Mouse (Mus musculus) hindbrain, embryonic 10.5 days (tissue): Measurements from ENCODE around the gene Nr4a1. TPM values are rescaled to one million over a fixed set of nuclear protein-coding genes. Genes with fewer than 3 reads are reported as not detected.

Source experiments
- DNase-seq: peaks from one replicate; pipeline ENCODE4 v3.0.0-alpha.2; 2017; ENCODE audit warnings: low spot score
- H3K27ac ChIP-seq: fragments of 300-500 bp; sonication (generic); 2 replicates; pipeline ENCODE4 v1.5.1; 2016; ENCODE audit warnings: mild to moderate bottlenecking, moderate library complexity
- H3K27me3 ChIP-seq: fragments of 300-500 bp; sonication (generic); 2 replicates; pipeline ENCODE4 v1.6.1; 2016; ENCODE audit warnings: mild to moderate bottlenecking; ENCODE audit not compliant: poor library complexity, insufficient read depth, severe bottlenecking
- H3K36me3 ChIP-seq: fragments of 300-500 bp; sonication (generic); 2 replicates; pipeline ENCODE4 v1.6.1; 2016; ENCODE audit warnings: mild to moderate bottlenecking, moderate library complexity
- H3K4me1 ChIP-seq: fragments of 300-500 bp; sonication (generic); replicated peaks from 2 replicates; pipeline ENCODE4 v1.6.1; 2016; ENCODE audit warnings: mild to moderate bottlenecking
- H3K4me3 ChIP-seq: fragments of 300-500 bp; sonication (generic); 2 replicates; pipeline ENCODE4 v1.5.1; 2016; ENCODE audit warnings: mild to moderate bottlenecking, moderate library complexity
- H3K9me3 ChIP-seq: fragments of 300-500 bp; sonication (generic); 2 replicates; pipeline ENCODE4 v1.6.1; 2016; ENCODE audit warnings: mild to moderate bottlenecking, moderate library complexity
- WGBS: fragments of 180-500 bp; shearing (Covaris S2); methylation state at CpG from one replicate; pipeline ENCODE4 v1.1.7; 2016; 5-methylcytosine and 5-hydroxymethylcytosine counted together
- polyA plus RNA-seq: library from polyadenylated mRNA; unstranded; fragments of >200 nt; fragmentation: Nextera tagmentation; extraction: Ambion mirVana; gene quantifications from 2 replicates; pipeline ENCODE4 v1.2.1, GENCODE M21; 2016

Gene Nr4a1
- polyA plus RNA-seq, 1 experiment from 2014 or later = 5.1 TPM

DNA sequence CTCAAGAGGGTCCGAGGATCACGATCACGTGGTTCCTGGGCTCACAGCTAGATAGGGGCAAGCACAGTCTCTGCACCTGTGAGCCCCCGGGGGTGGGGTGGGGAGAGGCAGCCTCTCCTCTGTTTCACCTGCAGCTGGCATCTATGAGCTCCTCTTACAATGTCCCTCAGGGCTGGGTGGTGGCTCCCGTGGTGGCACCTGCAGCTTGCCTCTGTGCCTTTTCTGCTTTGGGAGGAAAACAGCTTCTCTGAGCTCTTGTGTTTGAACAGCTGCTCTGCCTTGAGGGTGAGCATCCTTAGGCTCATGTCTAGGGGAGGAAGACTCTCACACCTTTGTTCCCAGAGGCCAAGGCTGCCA, 18.7 kb upstream of the Nr4a1 start:
- no peak for DNase-seq
- Histone ChIP-seq H3K4me1 (peaks cover 48% of the 10 kb centered on the region), H3K36me3 (peaks cover 21% of the 10 kb centered on the region), H3K27me3 (peaks cover 55% of the 10 kb centered on the region), H3K27ac (peak overlapping the region; percentile 35), H3K9me3 (no peaks in the 10 kb centered on the region), H3K4me3 (no peak overlapping the region)
- WGBS = 44% methylated on average over 5 of the region's 5 CpGs

DNA sequence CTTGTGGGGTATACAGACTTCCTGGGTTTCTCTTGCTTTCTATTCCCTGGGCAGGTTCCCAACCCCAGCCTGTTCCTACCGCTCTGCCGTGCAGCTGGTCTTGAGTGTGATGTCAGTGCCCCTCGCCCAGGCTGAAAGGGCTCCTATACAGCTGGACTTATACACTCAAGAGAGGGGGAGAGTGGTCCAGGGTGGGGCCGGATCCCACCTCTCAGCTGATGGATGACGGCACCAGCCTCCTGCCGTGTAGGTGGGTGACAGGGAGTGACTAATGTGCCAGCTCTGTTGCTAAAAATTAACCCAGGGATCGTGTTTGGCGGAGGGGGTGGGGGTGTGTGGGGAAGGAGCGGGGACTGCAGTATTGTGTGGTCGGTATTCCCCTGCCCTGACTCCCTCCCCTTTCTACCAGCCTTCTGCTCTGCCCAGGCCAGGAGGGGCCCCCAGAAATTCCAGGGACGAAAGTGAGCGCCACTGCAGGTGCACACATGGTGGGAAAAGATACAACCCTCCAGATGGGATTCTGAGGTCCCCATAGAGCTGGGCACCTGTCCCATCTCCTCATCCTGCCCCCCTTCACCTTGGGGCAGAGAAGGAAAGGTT, 18.2 kb upstream of the Nr4a1 start:
- Histone ChIP-seq H3K4me1 (peaks cover 50% of the 10 kb centered on the region), H3K27me3 (peaks cover 50% of the 10 kb centered on the region)

DNA sequence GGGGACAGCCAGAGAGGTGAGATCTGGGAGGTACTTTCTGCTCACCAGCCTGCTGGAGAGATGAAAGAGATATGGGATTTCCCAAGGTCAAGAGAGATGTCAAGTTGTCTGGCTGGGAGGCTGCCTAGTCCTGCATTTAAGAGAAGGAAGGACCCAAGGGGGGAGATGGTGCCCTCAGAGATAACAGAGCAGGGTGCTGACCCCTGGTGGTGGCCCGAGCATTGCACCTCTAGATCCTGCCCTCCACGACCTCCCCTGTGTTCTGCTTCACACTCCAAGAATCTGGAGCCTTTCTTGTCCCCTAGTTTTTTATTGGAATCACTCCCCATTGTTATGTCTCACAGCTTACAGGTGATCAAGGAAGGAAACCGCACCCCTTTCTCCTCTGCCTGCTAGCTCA, 17.2 kb upstream of the Nr4a1 start:
- H3K4me3 ChIP-seq = no peak overlapping the region
- no peaks in the 10 kb centered on the region for H3K9me3 ChIP-seq
- H3K4me1 ChIP-seq = peaks cover 48% of the 10 kb centered on the region
- no peak overlapping the region for H3K27ac ChIP-seq
- WGBS = 9% methylated on average over 3 of the region's 3 CpGs
- DNase-seq = peak; percentile 70
- H3K36me3 ChIP-seq = peaks cover 6% of the 10 kb centered on the region; the same call in 1 of the 2 replicates
- H3K27me3 ChIP-seq = peaks cover 44% of the 10 kb centered on the region

More for the DNA sequence above, 18.2 kb upstream of the Nr4a1 start:
- Histone ChIP-seq H3K27ac (peak overlapping the region; percentile 35), H3K4me3 (no peak overlapping the region), H3K36me3 (peaks cover 16% of the 10 kb centered on the region), H3K9me3 (no peaks in the 10 kb centered on the region)
- DNase-seq = no peak
- 34% methylated on average over 12 of the region's 12 CpGs for WGBS

DNA sequence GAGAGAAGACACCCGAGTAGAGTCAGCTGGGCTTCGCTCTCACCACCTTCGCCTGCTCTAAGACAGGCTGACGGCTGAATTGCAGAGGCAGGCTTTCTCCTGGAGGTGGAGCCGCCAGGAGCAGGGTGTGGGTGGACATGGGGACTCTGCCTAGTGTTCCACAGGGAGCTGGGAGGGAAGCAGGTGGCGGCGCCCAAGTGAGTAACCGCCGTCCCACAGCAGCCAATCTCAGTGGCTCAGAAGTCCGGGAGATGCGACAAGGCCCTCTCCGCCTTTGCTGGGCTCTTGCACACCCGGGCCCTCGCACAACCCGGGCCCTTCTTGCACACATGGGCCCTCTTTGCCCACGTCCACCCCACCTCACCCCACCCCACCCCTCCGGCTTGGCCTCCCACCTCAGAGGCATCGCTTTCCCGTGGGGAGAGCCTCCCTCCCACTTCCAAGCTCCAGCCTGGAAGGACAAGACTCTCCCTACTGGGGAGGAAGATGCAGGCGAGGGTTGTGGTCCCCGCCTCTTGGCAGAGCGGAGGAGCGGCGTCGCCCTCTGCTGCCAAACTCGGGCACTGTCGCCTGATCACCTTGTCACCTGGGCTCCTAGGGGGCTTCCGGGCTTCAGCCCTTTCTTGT, 15.1 kb upstream of the Nr4a1 start:
- no peaks in the 10 kb centered on the region for H3K9me3 ChIP-seq
- 6% methylated on average over 28 of the region's 28 CpGs for WGBS
- H3K4me3 ChIP-seq = peak overlapping the region; percentile 52
- peak overlapping the region; percentile 82 for H3K27ac ChIP-seq
- peak; percentile 69 for DNase-seq
- H3K36me3 ChIP-seq = no peaks in the 10 kb centered on the region
- peaks cover 28% of the 10 kb centered on the region for H3K27me3 ChIP-seq
- H3K4me1 ChIP-seq = peaks cover 37% of the 10 kb centered on the region

DNA sequence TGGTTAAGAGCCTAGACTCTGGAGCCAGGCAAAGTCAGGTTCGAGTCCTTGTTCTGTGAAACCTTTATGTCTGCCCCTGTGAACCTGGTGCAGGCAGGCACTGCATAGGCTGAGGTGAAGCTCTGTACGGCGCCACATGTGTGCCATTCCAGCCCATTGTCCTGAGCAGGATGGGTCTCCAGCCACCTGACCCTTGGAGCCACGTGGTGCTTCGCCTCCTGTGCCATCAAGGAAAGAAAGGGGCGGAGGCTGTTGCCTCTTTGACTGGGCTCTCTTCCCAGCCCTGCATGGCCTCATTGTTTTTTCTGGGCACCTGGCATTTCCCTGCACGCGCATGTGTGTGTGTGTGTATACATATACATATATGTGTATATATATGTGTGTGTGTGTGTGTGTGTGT, 14.2 kb upstream of the Nr4a1 start:
- Histone ChIP-seq H3K4me3 (no peak overlapping the region), H3K27me3 (peaks cover 28% of the 10 kb centered on the region), H3K27ac (no peak overlapping the region), H3K4me1 (peaks cover 37% of the 10 kb centered on the region), H3K36me3 (no peaks in the 10 kb centered on the region), H3K9me3 (no peaks in the 10 kb centered on the region)
- no peak for DNase-seq
- 64% methylated on average over 8 of the region's 8 CpGs for WGBS

DNA sequence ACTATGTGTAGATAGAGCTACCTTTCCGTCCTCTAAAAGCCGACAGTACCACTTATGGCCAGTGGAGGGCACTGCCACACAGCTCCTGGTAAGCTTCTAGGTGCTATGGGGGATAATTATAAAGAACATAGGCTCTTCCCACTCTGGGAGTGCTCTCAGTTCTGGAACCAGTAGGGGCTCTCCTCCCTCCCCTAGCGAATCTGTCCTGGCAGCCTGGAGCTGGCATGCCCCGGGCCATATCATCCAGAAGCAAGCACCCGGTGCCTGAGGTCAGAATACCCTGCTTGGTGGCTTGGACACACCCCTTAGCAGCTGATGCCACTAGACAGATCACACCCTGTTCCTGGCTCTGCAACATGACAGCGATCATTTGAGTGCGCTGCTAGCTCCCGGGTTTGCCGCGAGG, 13.3 kb upstream of the Nr4a1 start:
- peaks cover 30% of the 10 kb centered on the region for H3K4me1 ChIP-seq
- peak overlapping the region; percentile 36; the same call in 1 of the 2 replicates for H3K4me3 ChIP-seq
- H3K36me3 ChIP-seq = no peaks in the 10 kb centered on the region
- H3K9me3 ChIP-seq = no peaks in the 10 kb centered on the region
- H3K27me3 ChIP-seq = peaks cover 23% of the 10 kb centered on the region
- DNase-seq = peak; percentile 86
- 0 out of 2 replicates have a peak overlapping the region, but pooled peaks have one; percentile 4 for H3K27ac ChIP-seq
- 15% methylated on average over 10 of the region's 10 CpGs for WGBS

DNA sequence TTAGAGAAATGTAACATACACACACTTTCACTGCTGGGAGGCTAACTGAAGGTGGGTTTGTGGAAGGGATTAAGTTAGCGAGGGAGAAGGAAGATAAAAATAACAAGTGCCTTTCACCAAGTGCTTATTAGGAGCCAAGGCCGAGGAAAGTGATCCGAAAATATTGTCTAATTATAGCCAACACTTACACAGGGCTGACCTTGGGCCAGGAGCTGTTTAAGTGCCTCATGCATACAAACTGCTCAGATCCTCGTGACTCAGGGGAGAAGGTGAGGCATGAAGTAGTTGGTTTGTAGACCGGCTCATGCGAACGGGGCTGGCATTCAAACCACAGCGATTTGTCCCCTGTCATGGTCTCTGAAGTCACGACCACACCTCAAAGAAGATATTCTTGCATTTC, 12.8 kb upstream of the Nr4a1 start:
- Histone ChIP-seq H3K36me3 (no peaks in the 10 kb centered on the region), H3K27ac (no peak overlapping the region), H3K9me3 (no peaks in the 10 kb centered on the region), H3K27me3 (peaks cover 20% of the 10 kb centered on the region), H3K4me3 (0 out of 2 replicates have a peak overlapping the region, but pooled peaks have one; percentile 36), H3K4me1 (peaks cover 30% of the 10 kb centered on the region)
- WGBS = 77% methylated on average over 9 of the region's 9 CpGs
- DNase-seq = no peak

DNA sequence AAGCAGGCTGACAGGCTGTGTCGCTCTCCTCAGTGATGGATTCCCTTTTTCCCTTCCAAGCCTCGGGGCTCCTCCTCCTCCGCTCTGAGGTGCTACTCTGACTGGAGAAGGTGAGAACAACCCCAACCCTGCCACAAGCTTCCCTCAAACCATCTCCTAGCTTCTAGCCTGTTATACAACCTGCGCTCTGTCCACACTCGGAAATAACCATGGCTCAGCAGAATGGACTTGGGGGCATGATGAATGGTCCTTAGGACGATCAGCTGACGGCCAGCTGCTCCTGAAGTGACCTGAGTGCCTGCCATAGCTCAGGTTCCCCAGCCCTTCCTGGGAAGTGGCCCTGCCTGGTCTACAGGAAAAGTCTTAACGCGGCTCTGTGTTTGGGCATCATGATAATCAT, 12.2 kb upstream of the Nr4a1 start:
- no peak for DNase-seq
- no peaks in the 10 kb centered on the region for H3K36me3 ChIP-seq
- H3K27ac ChIP-seq = 0 out of 2 replicates have a peak overlapping the region, but pooled peaks have one; percentile 6
- H3K4me3 ChIP-seq = no peak overlapping the region
- H3K27me3 ChIP-seq = peaks cover 20% of the 10 kb centered on the region
- no peaks in the 10 kb centered on the region for H3K9me3 ChIP-seq
- peaks cover 35% of the 10 kb centered on the region for H3K4me1 ChIP-seq
- 68% methylated on average over 9 of the region's 9 CpGs for WGBS

DNA sequence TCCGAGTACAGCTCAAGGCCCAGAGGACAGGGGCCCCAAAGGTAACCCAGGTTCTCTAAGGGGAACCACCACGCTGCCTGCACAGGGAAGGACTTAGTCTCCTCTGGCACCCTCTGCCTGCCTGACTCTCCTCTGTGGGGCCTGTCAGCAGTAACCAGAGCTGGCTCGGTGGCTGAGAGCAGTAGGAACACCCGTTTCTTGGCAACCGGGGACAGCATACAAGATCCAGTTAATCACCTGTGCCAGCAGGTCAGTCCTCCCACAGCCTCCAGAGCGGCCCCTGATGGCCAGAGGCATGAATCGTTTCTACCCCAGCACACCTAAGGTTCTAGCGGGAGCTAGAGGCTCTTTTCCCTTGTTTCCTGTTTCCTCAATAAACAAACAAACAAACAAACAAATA, 11.4 kb upstream of the Nr4a1 start:
- Histone ChIP-seq H3K4me1 (peaks cover 42% of the 10 kb centered on the region), H3K27me3 (peaks cover 20% of the 10 kb centered on the region), H3K36me3 (no peaks in the 10 kb centered on the region), H3K27ac (0 out of 2 replicates have a peak overlapping the region, but pooled peaks have one; percentile 29), H3K9me3 (no peaks in the 10 kb centered on the region), H3K4me3 (no peak overlapping the region)
- 24% methylated on average over 8 of the region's 8 CpGs for WGBS
- DNase-seq = no peak

DNA sequence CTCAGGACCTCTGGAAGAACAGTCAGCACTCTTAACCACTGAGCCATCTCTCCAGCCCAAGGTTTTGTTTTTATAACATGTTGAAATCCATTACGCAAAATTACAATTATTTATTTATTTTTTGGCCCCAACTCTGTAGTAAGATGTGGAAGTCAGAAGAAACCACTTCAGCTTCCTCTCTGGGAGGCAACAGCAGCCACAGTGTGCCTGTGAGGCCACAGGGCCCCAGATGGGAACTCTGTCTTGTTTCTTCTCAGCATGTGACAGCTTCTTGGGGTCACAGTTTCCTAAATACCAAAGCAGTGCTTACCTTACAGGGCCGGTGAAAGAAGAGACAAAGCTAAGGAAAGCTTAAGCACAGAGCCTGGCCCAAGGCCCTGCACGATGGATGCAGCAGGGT, 10.1 kb upstream of the Nr4a1 start:
- H3K27ac ChIP-seq = no peak overlapping the region
- 55% methylated on average over 3 of the region's 3 CpGs for WGBS

DNA sequence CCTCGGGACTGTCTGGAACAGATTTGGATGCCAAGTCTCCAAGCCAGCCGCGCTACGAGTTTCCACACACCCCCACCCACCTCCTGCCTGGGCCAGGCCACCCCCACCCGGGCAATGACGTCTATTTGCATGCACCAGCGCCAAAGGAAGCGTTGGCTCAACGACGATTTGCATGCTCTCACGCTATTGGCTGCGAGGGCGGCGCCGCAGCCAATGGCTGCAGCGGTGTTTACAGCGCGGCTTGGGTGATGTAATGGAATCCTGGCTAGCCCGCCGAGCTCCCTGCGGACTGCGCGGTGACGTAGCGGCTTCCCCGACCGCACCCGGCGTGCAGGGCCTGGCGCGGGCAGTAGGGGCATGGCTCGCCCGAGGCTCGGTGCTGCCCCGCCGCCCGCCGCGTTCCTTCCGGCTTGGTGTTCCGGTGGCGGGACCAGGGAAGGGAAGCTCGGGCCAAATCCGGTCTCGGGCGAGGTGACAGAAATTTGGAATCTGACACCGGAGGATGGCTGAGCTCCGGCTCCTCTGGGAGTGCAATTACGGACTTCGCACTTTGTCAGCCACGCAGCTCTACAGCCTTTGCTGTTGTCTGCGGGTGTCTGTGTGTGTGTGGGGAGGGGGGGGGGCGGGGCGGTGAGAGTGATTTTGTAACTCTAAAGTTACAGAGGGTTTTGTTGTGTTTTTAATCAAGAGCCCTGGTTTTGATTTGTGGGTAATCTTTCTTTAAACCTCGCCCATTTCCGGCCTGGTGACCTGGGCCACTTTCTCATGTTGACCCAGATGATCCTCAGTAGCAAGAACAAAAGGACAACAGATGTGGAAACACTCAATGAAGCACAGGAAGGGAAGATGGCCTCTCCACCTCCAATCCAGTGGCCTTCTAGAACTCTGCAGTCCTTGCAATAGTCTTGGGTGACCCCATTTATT, 7.6 kb upstream of the Nr4a1 start:
- H3K27me3 ChIP-seq = 0 out of 2 replicates have a peak, but pooled peaks cover 9% of the 10 kb centered on the region
- WGBS = 2% methylated on average over 56 of the region's 56 CpGs
- no peaks in the 10 kb centered on the region for H3K36me3 ChIP-seq
- DNase-seq = peak; percentile 95
- peaks cover 30% of the 10 kb centered on the region for H3K4me1 ChIP-seq
- no peaks in the 10 kb centered on the region for H3K9me3 ChIP-seq
- H3K4me3 ChIP-seq = peak overlapping the region; percentile 56
- H3K27ac ChIP-seq = peak overlapping the region; percentile 94

More for the DNA sequence above, 10.1 kb upstream of the Nr4a1 start:
- DNase-seq = no peak
- Histone ChIP-seq H3K27me3 (0 out of 2 replicates have a peak, but pooled peaks cover 7% of the 10 kb centered on the region), H3K9me3 (no peaks in the 10 kb centered on the region), H3K4me1 (peaks cover 42% of the 10 kb centered on the region), H3K4me3 (no peak overlapping the region), H3K36me3 (no peaks in the 10 kb centered on the region)

DNA sequence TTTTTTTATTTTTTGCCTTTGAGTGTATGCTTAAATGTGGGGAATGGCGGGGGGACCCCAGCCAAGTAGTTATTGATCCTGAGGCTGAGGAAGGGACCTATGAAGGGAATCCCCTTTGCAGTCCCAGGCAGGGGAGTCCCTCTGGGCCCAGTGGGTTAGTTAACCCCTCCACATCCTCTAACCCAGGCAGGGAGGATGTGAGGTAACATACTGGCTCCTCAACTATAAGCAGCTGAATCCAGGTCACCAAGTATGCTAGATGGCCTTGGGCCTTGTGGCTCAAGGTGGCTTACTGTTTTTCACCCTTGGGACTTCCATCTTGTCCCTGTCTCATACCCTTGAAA, 6.9 kb upstream of the Nr4a1 start:
- Histone ChIP-seq H3K9me3 (no peaks in the 10 kb centered on the region), H3K36me3 (no peaks in the 10 kb centered on the region), H3K4me1 (peaks cover 30% of the 10 kb centered on the region), H3K27ac (peak overlapping the region; percentile 94), H3K4me3 (peak overlapping the region; percentile 56), H3K27me3 (0 out of 2 replicates have a peak, but pooled peaks cover 3% of the 10 kb centered on the region)
- DNase-seq = no peak
- 66% methylated on average over 1 of the region's 1 CpGs for WGBS
